Mouse (Mus musculus) CD4-positive, CD25-positive, alpha-beta regulatory T cell, adult 2 months (primary cell): ENCODE data around the gene Olfr483.

Experiments
- DNase-seq: peaks from one replicate; pipeline ENCODE4 v3.0.0-alpha.2; 2012; ENCODE audit warnings: low read depth, low spot score

Olfr483 gene

GRCm38 (mm10) chr7:108100549-108100948 is at the start of gene Olfr483:
TSS of gene Olfr483 (plus strand) at chr7:108100849.
- no peak for DNase-seq

GRCm38 (mm10) chr7:108067246-108067645 is 33.4 kb upstream of the Olfr483 start, which contains the start of gene Olfr480:
TSS of gene Olfr480 (minus strand) at chr7:108067346.
- no peak for DNase-seq

- no peak for DNase-seq
These were observed 21.1 kb upstream of the Olfr483 start, which contains the start of gene Olfr481 for GRCm38 (mm10) chr7:108079555-108079954. TSS of gene Olfr481 (plus strand) at chr7:108079855.

GRCm38 (mm10) chr7:108097486-108097885 is 3.2 kb upstream of the Olfr483 start, which contains the start of gene Olfr482:
TSS of gene Olfr482 (minus strand) at chr7:108097586.
- no peak for DNase-seq

GRCm38 (mm10) chr7:108120681-108121080 is 20.0 kb downstream of the Olfr483 start:
- no peak for DNase-seq

- DNase-seq: no peak
These were observed 20.8 kb downstream of the Olfr483 start for GRCm38 (mm10) chr7:108121416-108121815.

- DNase-seq: no peak
These were observed 26.7 kb downstream of the Olfr483 start, which contains the start of gene Olfr484 for GRCm38 (mm10) chr7:108127349-108127748. TSS of gene Olfr484 (minus strand) at chr7:108127449.
